Mouse (Mus musculus) limb, embryonic 11.5 days (tissue): ENCODE results near the gene Duoxa1. TPM values are rescaled to one million over a fixed set of nuclear protein-coding genes. Genes with fewer than 3 reads are reported as not detected.

Experiments used
- ATAC-seq: fragments of 200-750 bp; cut with Nextera tagmentation; 2 replicates; pipeline ENCODE4 v1.8.0; 2017; ENCODE audit warnings: low read depth; ENCODE audit not compliant: insufficient number of reproducible peaks, low FRiP score, low TSS enrichment
- DNase-seq: peaks from one replicate; pipeline ENCODE4 v3.0.0-alpha.2; 2015; ENCODE audit warnings: low spot score
- H3K27ac ChIP-seq: fragments of 300-500 bp; sonication (generic); replicated peaks from 2 replicates; pipeline ENCODE4 v1.5.1; 2014; ENCODE audit warnings: low read depth, mild to moderate bottlenecking, low read length
- H3K27me3 ChIP-seq: fragments of 300-500 bp; sonication (generic); 2 replicates; pipeline ENCODE4 v1.6.1; 2014; ENCODE audit warnings: mild to moderate bottlenecking, low read length, mixed read lengths; ENCODE audit not compliant: control insufficient read depth, insufficient read depth
- H3K36me3 ChIP-seq: fragments of 300-500 bp; sonication (generic); 2 replicates; pipeline ENCODE4 v1.6.1; 2014; ENCODE audit warnings: mild to moderate bottlenecking, low read length, moderate library complexity, mixed read lengths; ENCODE audit not compliant: control insufficient read depth, insufficient read depth
- H3K4me1 ChIP-seq: fragments of 300-500 bp; sonication (generic); 2 replicates; pipeline ENCODE4 v1.6.1; 2014; ENCODE audit warnings: low read length, mixed read lengths; ENCODE audit not compliant: control insufficient read depth, insufficient read depth
- H3K4me2 ChIP-seq: fragments of 300-500 bp; sonication (generic); 2 replicates; pipeline ENCODE4 v1.6.1; 2014; ENCODE audit warnings: low read depth, mild to moderate bottlenecking, moderate library complexity; ENCODE audit not compliant: severe bottlenecking
- H3K4me3 ChIP-seq: fragments of 300-500 bp; sonication (generic); 2 replicates; pipeline ENCODE4 v1.5.1; 2014; ENCODE audit warnings: low read depth, low read length
- H3K9ac ChIP-seq: fragments of 300-500 bp; sonication (generic); 2 replicates; pipeline ENCODE4 v1.6.1; 2014; ENCODE audit warnings: mild to moderate bottlenecking, low read length
- H3K9me3 ChIP-seq: fragments of 300-500 bp; sonication (generic); 2 replicates; pipeline ENCODE4 v1.6.1; 2016; ENCODE audit warnings: low read length; ENCODE audit not compliant: control insufficient read depth
- WGBS: fragments of 180-500 bp; shearing (Covaris S2); extraction: QIAGEN DNeasy Blood & Tissue Kit; methylation state at CpG from one replicate; pipeline ENCODE4 v1.1.7; 2014; 5-methylcytosine and 5-hydroxymethylcytosine counted together
- polyA plus RNA-seq: library from polyadenylated mRNA; unstranded; fragments of >200 nt; fragmentation: Nextera tagmentation; extraction: Ambion mirVana; gene quantifications from 2 replicates; pipeline ENCODE4 v1.2.1, GENCODE M21; 2014

The Duoxa1 gene
- polyA plus RNA-seq, 1 experiment from 2014 or later: 0.72 TPM

- H3K4me3 ChIP-seq: no peak overlapping the region
- H3K27me3 ChIP-seq: no peaks in the 10 kb centered on the region
- H3K4me2 ChIP-seq: no peak overlapping the region
- no peak overlapping the region for H3K27ac ChIP-seq
- H3K9ac ChIP-seq: no peak overlapping the region
- ATAC-seq (no peak), DNase-seq (no peak)
- H3K4me1 ChIP-seq: no peaks in the 10 kb centered on the region
- WGBS: 94% methylated on average over 5 of the region's 5 CpGs
- no peaks in the 10 kb centered on the region for H3K9me3 ChIP-seq
- no peaks in the 10 kb centered on the region for H3K36me3 ChIP-seq
Measured at GRCm38 (mm10) chr2:122255997-122256396, 57.5 kb downstream of the Duoxa1 start.

Other genes with a start within 250 kb of the Duoxa1 start
- gene Spg11, start 195.3 kb downstream of the Duoxa1 start, polyA plus RNA-seq: 9.5 and 13.0 TPM in 2 replicates
- gene B2m, start 166.0 kb downstream of the Duoxa1 start, polyA plus RNA-seq: 112 and 118 TPM in 2 replicates
- 0.17 TPM in 1 of 2 replicates, not detected in the other for gene Trim69, start 153.0 kb downstream of the Duoxa1 start, polyA plus RNA-seq
- not detected in 2 replicates for gene Patl2, start 127.5 kb downstream of the Duoxa1 start, polyA plus RNA-seq
- not detected in 2 replicates for gene Terb2, start 127.5 kb downstream of the Duoxa1 start, polyA plus RNA-seq
- 17.0 and 17.1 TPM in 2 replicates for gene Sord, start 79.0 kb downstream of the Duoxa1 start, polyA plus RNA-seq
- gene Duox2, start 15.3 kb downstream of the Duoxa1 start, polyA plus RNA-seq: not detected in 2 replicates
- gene Duoxa2, start 14.8 kb downstream of the Duoxa1 start, polyA plus RNA-seq: not detected in 2 replicates
- 0.04 and 0.13 TPM in 2 replicates for gene Duox1, start 1.9 kb upstream of the Duoxa1 start, polyA plus RNA-seq
- 6.2 and 7.9 TPM in 2 replicates for gene Shf, start 55.4 kb upstream of the Duoxa1 start, polyA plus RNA-seq
- gene Slc28a2, start 112.7 kb upstream of the Duoxa1 start, polyA plus RNA-seq: not detected in 2 replicates
- gene Gm14085, start 171.2 kb upstream of the Duoxa1 start, polyA plus RNA-seq: not detected in 2 replicates